ENCODE assay signal across 12 mouse cellular contexts in the genomic region with DNA sequence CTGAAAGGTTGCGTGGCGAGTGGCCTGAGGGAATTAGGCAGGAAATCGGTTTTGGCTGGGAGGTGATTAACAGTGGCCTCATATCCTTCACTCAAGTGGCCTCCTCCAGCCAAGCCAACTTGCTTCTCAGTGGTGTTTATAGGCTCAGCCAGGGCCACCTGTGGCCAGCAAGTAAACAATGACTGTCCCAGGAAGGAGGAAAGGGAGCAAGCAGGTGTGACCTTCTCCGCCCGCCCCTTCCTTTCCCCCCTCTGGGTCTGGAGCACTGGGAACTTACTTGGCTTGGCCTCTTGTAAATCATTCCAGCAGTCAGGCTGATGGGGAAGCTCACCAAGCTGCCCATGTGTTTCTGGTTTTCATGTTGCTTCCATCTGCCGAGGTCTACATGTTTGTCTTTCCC. TPM values are rescaled to one million over a fixed set of nuclear protein-coding genes. Genes with fewer than 3 reads are reported as not detected.
DNase-seq lines count a peak whose midpoint lies in the region; ATAC-seq and TF ChIP-seq lines count a peak whose summit lies in the region.
"Had no signal": no experiment of that assay in that cellular context is flagged by ENCODE, and none has a peak within 500 bp of the region (broad histone marks: within the 10 kb centered on the region; RNA-seq: fewer than 3 reads in every experiment).

No protein-coding gene starts in this region.

- H3K9me3 ChIP-seq in forebrain, embryonic 12.5 days = no peaks in the 10 kb centered on the region
- H3K9me3 ChIP-seq: midbrain, embryonic 12.5 days had no signal

- WGBS in cerebellum, adult 2 months = 36% methylated on average over 6 of the region's 6 CpGs
- WGBS in forebrain, embryonic 12.5 days = 90% methylated on average over 6 of the region's 6 CpGs

- H3K27me3 ChIP-seq in cerebellum, adult 2 months (ENCODE audit: control insufficient read depth, insufficient read depth, low read length) = no peaks in the 10 kb centered on the region
- H3K27me3 ChIP-seq in forebrain, embryonic 12.5 days = no peaks in the 10 kb centered on the region
- H3K27me3 ChIP-seq: embryonic facial prominence, embryonic 13.5 days; midbrain, embryonic 12.5 days had no signal

- no peak overlapping the region for H3K4me2 ChIP-seq in forebrain, embryonic 12.5 days
- H3K4me2 ChIP-seq: embryonic facial prominence, embryonic 13.5 days; midbrain, embryonic 12.5 days had no signal

- no peak for TF ChIP-seq POLR2A in cerebellum, adult 2 months (IDR thresholded peaks at IDR 0.05; ENCODE audit: borderline replicate concordance, insufficient read depth, low read length)

- H3K36me3 ChIP-seq in forebrain, embryonic 12.5 days (replicated peaks) = peaks cover 10% of the 10 kb centered on the region; the same call in 1 of the 2 replicates

- DNase-seq in heart, adult 8-10 months (ENCODE audit: low spot score) = peak; percentile 59
- DNase-seq in heart, postnatal 4 days = no peak
- DNase-seq in cerebellum, adult 2 months = peak; percentile 68 to 83
- DNase-seq in cerebellum, postnatal 10 days = peak; percentile 66 to 70
- peak; percentile 40 for DNase-seq in heart, postnatal 25 days (ENCODE audit: low spot score)
- no peak for DNase-seq in frontal cortex, postnatal 14 days (ENCODE audit: low spot score in 2 of 2)
- DNase-seq: kidney, adult 11 months; layer of hippocampus, adult 9-11 months; thymus, postnatal 25 days had no signal

- no peak overlapping the region for H3K9ac ChIP-seq in forebrain, embryonic 12.5 days
- H3K9ac ChIP-seq: embryonic facial prominence, embryonic 13.5 days; midbrain, embryonic 12.5 days had no signal

- H3K27ac ChIP-seq in cerebellum, adult 2 months (ENCODE audit: insufficient read depth, low read length) = no peak overlapping the region
- H3K27ac ChIP-seq in forebrain, embryonic 12.5 days = no peak overlapping the region
- H3K27ac ChIP-seq: embryonic facial prominence, embryonic 13.5 days; midbrain, embryonic 12.5 days had no signal

- no peak for ATAC-seq in forebrain, embryonic 12.5 days (ENCODE audit: low FRiP score)

- H3K4me3 ChIP-seq in cerebellum, adult 2 months (replicated peaks; ENCODE audit: insufficient read depth, low read depth, low read length) = no peak overlapping the region
- H3K4me3 ChIP-seq in forebrain, embryonic 12.5 days (replicated peaks) = no peak overlapping the region
- H3K4me3 ChIP-seq: embryonic facial prominence, embryonic 13.5 days; midbrain, embryonic 12.5 days had no signal

- no peak for TF ChIP-seq CTCF in cerebellum, adult 2 months (IDR thresholded peaks at IDR 0.05; ENCODE audit: borderline replicate concordance, insufficient read depth, low read depth, low read length)

- intact Hi-C loops in heart, postnatal 25 days (cut with DNase I) = no loop called here

- H3K4me1 ChIP-seq in cerebellum, adult 2 months (ENCODE audit: control insufficient read depth, insufficient read depth, low read length) = peaks cover 10% of the 10 kb centered on the region; the same call in 1 of the 2 replicates
- 0 out of 2 replicates have a peak, but pooled peaks cover 3% of the 10 kb centered on the region for H3K4me1 ChIP-seq in forebrain, embryonic 12.5 days
- H3K4me1 ChIP-seq: midbrain, embryonic 12.5 days had no signal

RNA-seq across cellular contexts. Expression of a gene that starts 46.3 kb away (rescaled TPM):
- total RNA-seq in heart, adult 8-10 months (2022) = 10 to 100 TPM; 17.7 to 42.4 (median 24.0) TPM
- 100 to 1,000 TPM; 161 to 163 TPM for total RNA-seq in heart, postnatal 4 days (2021)
- polyA plus RNA-seq in cerebellum, adult 2 months (2012; rRNA removed) = 9.8 and 11.4 TPM in 2 replicates
- total RNA-seq in heart, postnatal 25 days (2021) = 10 to 100 TPM; 36.2 to 78.2 TPM
- polyA plus RNA-seq in forebrain, embryonic 12.5 days (2016; fragmentation: Nextera tagmentation; extraction: Ambion mirVana) = 9.7 and 10.2 TPM in 2 replicates

RNA-seq across cellular contexts. Expression of a gene that starts 50.0 kb away (rescaled TPM):
- total RNA-seq in heart, adult 8-10 months (2022) = 1 to 10 TPM in 2 of 4 experiments, under 1 TPM in 2; 0.43 to 1.3 (median 0.96) TPM
- total RNA-seq in heart, postnatal 4 days (2021) = 1 to 10 TPM; 2.7 to 4.0 TPM
- polyA plus RNA-seq in cerebellum, adult 2 months (2012; rRNA removed) = 7.3 and 9.0 TPM in 2 replicates
- 1 to 10 TPM; 1.6 to 1.9 TPM for total RNA-seq in heart, postnatal 25 days (2021)
- 3.1 and 3.2 TPM in 2 replicates for polyA plus RNA-seq in forebrain, embryonic 12.5 days (2016; fragmentation: Nextera tagmentation; extraction: Ambion mirVana)

Comparison
In these comparisons a context has a peak if more than half of its experiments do, and no peak if none do; other contexts are left out.
1. DNase-seq: peak in heart, adult 8-10 months (single experiment), cerebellum, adult 2 months (2 of 2), cerebellum, postnatal 10 days (2 of 2) and heart, postnatal 25 days (single experiment); none in heart, postnatal 4 days (single experiment) and frontal cortex, postnatal 14 days (0 of 2).